Mouse (Mus musculus): ENCODE data around the gene Aff4.

- no peak for TF ChIP-seq CTCF (conservative IDR thresholded peaks at IDR 0.05; ENCODE audit: insufficient read depth, insufficient read length, low read depth, low read length)
- peak; percentile 40 for TF ChIP-seq POLR2A (IDR thresholded peaks at IDR 0.05; ENCODE audit: low read depth, low read length)
These were observed 26.1 kb upstream of the Aff4 start, which contains the start of gene Zcchc10 for GRCm38 (mm10) chr11:53324512-53324968.

Data from kidney, adult 2 months (tissue).